Mouse (Mus musculus) cerebellum, adult 2 months (tissue): ENCODE measurements around the gene Gm11492.

ENCODE experiments used
- CTCF ChIP-seq: fragments of 200-500 bp; IDR thresholded peaks from 2 replicates; pipeline ENCODE4 v1.5.1; 2011; ENCODE audit warnings: low read depth, mild to moderate bottlenecking, control low read depth, low read length, moderate library complexity, borderline replicate concordance; ENCODE audit not compliant: insufficient read depth
- POLR2A ChIP-seq: fragments of 200-500 bp; IDR thresholded peaks from 2 replicates; pipeline ENCODE4 v1.6.1; 2011; ENCODE audit warnings: low read length, control low read depth, borderline replicate concordance; ENCODE audit not compliant: insufficient read depth

DNA sequence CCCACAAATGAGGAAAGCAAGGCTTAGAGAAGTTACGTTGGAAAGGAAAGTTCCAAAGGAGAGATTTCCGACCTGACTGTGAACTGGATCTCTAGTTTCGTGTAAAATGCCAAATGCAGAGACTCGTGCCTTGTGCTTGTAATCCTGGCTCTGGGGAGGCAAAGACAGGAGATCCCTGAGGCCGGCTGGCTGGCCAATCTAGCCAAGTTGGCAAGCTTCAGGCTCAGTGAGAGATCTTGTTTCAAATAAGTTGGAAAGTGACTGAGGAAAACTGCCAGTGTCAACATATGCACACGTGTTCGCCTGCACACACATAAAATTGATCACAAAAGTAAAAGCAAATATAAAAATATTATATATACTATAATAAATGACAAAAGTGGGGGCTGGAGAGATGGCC, 42.8 kb downstream of the Gm11492 start:
- no peak for TF ChIP-seq POLR2A
- TF ChIP-seq CTCF, result no peak
